Mouse (Mus musculus) lung, postnatal 14 days (tissue): ENCODE data around the gene Doc2a.

Experiments
- DNase-seq: peaks from one replicate; pipeline ENCODE4 v3.0.0; 2021

Gene Doc2a

GRCm38 (mm10) chr7:126825403-126825802 is 21.8 kb upstream of the Doc2a start:
- no peak for DNase-seq

DNA sequence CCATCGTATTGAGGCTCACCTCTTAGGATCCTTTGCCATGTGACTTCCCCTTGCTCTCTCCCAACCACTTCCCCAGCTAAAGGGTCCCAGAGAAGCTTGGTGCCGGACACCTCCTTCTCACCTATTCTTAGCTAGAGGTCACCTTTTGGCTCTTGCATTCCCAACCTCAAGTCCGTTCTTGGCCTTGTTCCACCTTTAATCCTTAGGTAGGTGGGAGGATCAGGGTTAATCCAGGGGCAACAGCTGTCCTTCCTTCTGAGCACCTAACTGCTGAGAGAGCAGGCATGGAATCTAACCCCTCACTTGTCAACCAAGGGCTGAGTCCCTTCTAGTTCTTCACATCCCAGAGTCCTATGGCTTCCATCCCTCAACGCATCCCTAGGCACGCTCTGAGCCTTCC is 21.3 kb upstream of the Doc2a start:
- DNase-seq: no peak

GRCm38 (mm10) chr7:126831539-126831938 is 15.7 kb upstream of the Doc2a start, which contains the start of gene 4930451I11Rik:
Gene 4930451I11Rik, minus strand, starts transcription at chr7:126831639.
- DNase-seq: no peak

DNA sequence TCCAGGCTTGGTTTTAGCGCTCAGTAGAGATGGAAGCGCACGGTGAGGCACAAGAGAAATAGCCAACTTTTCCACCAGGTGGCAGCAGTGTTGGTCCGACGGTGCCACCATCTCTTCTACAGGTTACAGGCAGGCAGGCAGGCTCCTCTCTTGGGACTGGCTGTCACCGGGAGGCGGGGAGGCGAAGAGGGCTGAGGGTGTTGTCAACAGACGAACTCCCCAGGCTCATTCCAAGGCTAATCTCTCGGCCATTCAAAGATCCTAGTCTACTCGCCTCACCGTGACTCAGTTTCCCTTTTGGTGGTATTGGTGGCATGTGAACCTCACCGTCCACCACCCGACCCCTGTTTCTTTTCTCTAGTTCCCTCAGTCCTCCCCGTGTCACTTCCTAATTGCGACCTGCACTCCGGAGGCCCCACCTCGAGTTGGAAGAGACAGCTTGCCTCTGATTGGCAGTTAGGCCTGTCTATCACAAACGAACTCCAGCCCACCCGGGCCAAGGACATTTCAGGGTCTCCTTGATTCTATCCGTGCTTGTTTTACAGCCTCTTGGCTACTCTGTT is 15.1 kb upstream of the Doc2a start:
- peak; percentile 86 for DNase-seq

GRCm38 (mm10) chr7:126833294-126833693 is 13.9 kb upstream of the Doc2a start:
- DNase-seq: no peak

- no peak for DNase-seq
Observed at GRCm38 (mm10) chr7:126843276-126843675, 3.9 kb upstream of the Doc2a start.

DNA sequence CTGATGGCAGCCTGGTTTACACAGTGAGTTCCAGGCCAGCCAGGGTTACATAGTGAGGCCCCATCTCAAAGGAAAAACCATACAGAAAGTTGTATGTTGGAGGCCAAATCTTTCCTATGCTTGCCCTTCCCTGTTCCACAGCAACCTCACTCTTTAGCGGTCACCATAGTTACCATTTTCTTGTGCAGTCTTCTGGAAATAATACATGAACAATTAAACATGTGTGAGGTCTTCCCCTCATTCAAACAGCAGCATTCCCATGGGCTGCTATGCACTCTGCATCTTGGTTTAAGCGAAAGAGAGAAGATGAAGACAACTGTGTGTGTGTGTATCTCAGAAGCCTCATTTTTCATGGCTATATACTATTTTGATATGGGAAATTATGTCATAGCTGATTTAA is 1.7 kb upstream of the Doc2a start:
- no peak for DNase-seq

DNA sequence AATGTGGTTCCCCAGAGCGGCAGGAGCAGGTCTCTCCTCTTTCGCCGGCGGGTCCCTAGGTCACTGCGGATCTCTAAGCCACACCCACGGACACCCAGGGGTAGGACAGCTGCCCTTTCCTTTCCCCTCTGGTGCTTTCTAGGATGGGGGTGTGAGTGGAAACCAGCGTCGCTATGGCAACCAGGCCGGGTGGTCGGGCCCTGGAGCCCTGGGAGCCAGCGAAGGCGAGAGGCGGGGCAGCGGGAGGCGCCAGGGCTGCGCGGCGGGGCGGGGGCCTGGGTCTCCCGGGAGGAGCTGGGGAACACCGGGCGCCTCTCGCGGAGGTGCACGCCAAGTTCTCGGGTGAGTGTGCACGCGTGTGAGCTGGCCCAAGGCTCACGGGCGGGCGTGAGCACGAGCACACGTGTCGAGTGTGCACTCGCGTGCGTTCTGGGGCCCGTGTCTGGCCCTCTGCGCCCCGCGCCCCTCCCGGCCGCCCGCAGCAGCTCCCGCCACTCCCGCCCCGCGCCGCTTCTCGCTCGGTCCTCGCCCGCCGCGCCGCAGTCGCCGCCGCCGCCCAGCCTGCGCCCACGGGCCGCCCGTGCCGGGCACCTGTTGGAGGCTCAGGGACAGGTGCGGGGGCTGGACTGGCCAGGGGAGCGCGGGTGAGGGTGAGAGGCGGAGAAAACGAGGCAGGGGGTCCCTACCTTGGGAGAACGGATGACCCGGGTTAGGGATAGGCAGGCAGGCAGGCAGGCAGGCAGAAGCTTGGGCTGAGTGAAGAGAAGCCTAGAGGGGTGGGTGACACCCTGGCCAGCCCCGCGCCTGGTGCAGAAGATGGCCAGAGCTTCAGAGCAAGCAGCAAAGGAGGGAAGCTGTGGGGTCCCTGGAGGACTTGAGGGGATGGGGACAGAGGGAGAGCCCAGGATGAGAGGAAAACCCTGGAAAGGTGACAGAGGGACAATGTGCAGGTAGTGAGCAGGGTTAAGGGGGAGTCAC is 494 bp downstream of the Doc2a start:
- DNase-seq: no peak

GRCm38 (mm10) chr7:126848794-126849193 is 1.6 kb downstream of the Doc2a start:
- no peak for DNase-seq

GRCm38 (mm10) chr7:126850161-126850560 is 2.9 kb downstream of the Doc2a start:
- DNase-seq: no peak

GRCm38 (mm10) chr7:126851192-126851591 is 4.0 kb downstream of the Doc2a start:
- no peak for DNase-seq

DNA sequence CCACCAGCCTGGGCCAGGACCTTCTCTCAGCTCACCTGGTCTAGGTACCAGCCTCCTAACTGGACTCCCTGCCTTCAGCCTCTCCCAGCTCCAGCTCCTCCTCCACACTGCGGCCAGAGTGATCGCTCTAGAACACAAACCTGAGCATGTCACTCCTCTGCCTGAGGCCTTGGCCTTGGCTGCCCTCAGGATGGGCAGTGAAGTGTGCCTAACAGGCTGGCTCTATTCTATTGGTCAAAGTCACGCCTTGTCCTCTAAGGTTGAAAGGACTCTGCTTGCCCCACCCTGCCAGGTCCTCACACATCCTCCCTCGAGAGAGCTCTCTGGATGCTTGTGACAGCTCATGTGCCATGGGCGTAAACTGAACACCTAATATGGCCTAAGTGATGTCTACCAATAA is 6.2 kb downstream of the Doc2a start:
- no peak for DNase-seq

- DNase-seq: no peak
Observed at GRCm38 (mm10) chr7:126855641-126856040, 8.4 kb downstream of the Doc2a start.

DNA sequence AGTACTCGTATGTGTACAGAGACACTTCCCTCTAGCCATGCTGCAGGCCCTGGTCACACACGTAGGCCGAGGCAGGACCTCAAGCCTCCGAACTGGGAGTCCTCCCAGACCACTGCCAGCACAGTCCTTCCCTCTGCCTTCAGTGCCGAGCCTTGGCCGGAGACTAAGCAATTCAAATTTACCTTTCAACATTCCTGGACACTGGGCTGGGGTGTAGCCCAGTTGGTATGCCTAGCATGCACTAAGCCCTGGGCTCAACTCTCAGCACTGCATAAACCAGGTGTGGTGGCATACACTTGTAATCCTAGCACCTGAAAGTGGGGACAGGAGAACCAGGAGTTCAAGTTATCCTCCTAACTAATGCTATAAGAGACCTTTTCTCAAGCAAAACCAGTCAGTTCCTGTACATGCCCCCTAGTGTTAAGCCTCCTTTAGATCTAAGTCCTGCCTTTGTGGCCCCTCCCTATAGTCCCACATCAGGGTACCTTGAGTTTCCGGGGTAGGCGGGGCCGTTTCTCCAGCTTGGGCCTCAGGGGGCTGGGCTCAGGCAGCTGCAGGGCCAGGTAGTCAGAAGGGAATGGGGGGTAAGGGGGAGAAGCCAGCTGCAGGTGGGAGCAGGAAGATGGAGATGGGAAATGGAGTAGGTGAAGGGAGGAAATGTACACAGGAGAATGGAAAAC is 9.7 kb downstream of the Doc2a start:
- no peak for DNase-seq

- DNase-seq: no peak
Observed at GRCm38 (mm10) chr7:126860987-126861386, 13.8 kb downstream of the Doc2a start.

- peak; percentile 96 for DNase-seq
Observed at GRCm38 (mm10) chr7:126861429-126862130, 14.4 kb downstream of the Doc2a start, which contains the start of gene Hirip3. Gene Hirip3, plus strand, starts transcription at chr7:126861972.

DNA sequence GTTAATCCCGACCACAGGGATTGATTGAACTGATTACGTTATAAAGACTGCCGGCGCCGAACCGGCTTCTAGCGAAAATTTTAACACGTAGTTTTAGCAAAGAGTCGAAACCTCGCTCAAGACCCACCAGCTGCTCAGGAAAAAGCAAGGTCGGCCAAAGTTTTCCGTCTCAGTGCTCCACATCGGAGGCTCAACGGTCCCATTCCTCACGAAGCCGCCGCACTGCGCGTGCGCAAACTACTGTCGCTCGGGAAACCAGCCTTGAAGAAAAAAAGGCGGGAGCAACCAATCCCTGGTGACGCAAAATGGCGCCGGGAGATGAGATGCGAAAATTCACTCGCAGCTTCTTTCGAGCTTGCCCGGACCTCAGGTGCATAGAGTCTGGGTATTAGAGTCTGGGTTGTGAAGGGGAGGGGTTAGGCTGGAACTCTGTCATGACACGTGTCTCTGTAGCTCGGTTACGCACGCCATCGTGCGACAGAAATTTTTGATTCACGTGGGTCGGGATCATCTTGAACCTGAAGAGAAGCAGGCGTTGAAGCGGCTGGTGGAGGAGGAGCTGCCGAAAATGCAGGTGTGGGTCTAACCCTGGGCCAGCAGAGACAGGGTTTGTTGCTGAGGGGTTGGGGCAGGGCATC is 15.1 kb downstream of the Doc2a start, which contains the start of gene Ino80e:
Gene Ino80e (minus strand): TSS at position 231 of the 638 bp plus-strand sequence.
- peak; percentile 95 for DNase-seq

DNA sequence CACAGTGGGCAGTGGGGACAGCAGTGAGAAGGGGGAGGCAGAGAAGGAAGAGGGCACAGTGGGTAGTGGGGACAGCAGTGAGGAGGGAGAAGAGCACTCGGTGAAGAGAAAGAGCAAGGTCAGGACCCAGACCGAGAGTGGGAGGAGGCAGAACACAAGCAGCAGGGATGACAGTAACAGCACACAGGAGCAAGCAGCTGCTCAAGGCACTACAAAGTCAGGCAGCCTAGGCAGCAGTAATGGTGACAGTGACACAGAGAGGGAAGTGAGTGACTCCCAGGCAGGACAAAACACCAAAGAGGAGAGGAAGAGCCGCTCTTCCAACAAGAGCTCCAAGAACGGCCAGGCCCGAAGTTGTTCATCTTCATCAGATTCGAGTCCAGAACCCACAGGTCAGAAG is 16.6 kb downstream of the Doc2a start:
- no peak for DNase-seq

DNA sequence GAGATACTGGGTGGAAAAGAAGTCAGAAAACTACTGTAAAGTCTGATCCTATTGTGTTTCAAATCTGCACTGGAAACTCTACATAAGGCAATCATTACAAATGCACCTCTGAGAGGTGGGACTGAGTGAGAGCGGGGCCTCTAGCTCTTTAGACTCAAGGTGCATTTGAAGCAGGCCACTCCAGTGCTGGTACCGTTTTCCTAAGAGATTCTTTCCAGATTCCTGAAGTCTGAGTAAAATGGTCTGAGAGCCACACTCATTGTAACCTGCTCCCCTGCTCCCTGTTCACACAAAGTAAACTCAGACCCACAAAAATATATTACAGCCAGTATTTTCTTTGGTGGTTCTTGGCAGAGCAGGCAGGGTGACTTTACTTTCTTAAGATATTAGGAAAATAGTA is 20.3 kb downstream of the Doc2a start:
- DNase-seq: no peak

GRCm38 (mm10) chr7:126868003-126868402 is 20.8 kb downstream of the Doc2a start:
- DNase-seq: no peak

DNA sequence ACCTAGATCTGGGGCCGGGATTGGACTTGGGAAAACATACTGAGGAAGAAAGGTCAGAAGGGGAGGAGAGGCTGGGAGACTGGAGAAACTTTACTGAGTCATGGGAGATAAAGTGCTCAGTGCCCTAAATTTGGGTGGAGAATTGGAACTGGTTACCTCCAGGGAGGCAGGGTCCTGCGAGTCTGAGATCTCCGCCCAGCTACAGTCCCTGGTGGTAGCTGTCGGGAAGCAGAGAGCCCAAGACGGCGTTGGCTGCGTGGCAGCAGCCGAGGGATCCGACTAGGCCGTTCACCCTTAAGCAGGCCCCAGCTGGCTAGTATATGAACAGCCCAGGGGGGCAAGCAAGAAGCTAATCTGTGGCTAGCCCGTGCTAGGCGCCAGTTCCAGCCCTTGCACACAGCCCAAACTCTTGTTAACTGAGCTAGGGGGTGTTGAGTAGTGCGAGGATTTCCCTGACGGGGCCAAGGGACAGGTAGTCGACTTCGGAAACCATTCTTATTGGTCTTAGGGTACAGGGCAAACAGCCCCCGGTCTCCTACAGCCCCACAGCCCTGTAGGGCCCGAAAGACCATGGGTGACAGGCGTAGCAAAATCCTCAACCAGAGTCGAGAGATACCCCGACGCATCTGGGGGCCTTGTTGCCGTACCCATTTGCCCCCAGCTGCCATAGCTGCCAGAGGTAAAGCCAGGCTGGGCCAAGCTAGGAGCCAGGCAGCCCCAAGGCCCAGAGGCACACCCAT is 22.7 kb downstream of the Doc2a start:
- no peak for DNase-seq

GRCm38 (mm10) chr7:126870520-126870891 is 23.3 kb downstream of the Doc2a start:
- DNase-seq: no peak
